Comparison of ENCODE assay signal across 28 mouse cellular contexts in the genomic region with DNA sequence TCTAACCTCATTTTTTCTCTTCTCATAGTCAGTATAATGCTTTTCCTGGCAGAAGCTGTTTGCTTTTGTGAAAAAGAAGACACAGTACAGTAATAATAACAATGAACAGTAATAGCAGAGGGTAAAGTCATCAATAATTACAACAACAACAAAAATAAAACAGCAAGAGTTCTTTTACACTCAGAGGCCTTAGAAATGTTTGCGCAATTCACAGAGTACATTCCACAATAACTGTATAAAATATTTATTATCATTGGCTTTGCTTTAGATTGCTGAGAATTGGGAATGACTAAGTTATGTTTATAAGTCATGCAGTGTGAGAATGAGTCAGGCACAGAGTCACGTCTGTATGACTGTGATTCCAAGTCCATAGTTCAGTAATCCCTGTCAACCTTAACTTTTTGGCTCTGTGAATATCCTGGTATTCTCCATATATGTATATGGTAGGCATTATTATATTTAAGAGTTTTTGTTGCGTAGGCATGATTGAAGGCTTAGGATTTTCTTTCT. TPM values are rescaled to one million over a fixed set of nuclear protein-coding genes. Genes with fewer than 3 reads are reported as not detected.
DNase-seq lines count a peak whose midpoint lies in the region; ATAC-seq and TF ChIP-seq lines count a peak whose summit lies in the region.
"Had no signal": no experiment of that assay in that cellular context is flagged by ENCODE, and none has a peak within 500 bp of the region (broad histone marks: within the 10 kb centered on the region; RNA-seq: fewer than 3 reads in every experiment).

No protein-coding gene starts in this region.

- no peaks in the 10 kb centered on the region for H3K9me3 ChIP-seq in kidney, postnatal 0 days (replicated peaks; ENCODE audit: low read length)
- H3K9me3 ChIP-seq in kidney, embryonic 15.5 days (replicated peaks) = no peaks in the 10 kb centered on the region
- H3K9me3 ChIP-seq in intestine, embryonic 15.5 days = no peaks in the 10 kb centered on the region
- no peaks in the 10 kb centered on the region for H3K9me3 ChIP-seq in heart, embryonic 10.5 days
- H3K9me3 ChIP-seq: embryonic facial prominence, embryonic 10.5 days; embryonic facial prominence, embryonic 12.5 days; forebrain, embryonic 10.5 days; forebrain, embryonic 12.5 days had no signal

- no peak overlapping the region for H3K4me3 ChIP-seq in kidney, postnatal 0 days (replicated peaks; ENCODE audit: low read depth, low read length)
- H3K4me3 ChIP-seq in kidney, embryonic 15.5 days (replicated peaks) = no peak overlapping the region
- H3K4me3 ChIP-seq in C2C12 (ENCODE audit: insufficient read depth, poor library complexity, severe bottlenecking) = no peak overlapping the region
- no peak overlapping the region for H3K4me3 ChIP-seq in myocyte
- H3K4me3 ChIP-seq in intestine, embryonic 15.5 days (replicated peaks) = no peak overlapping the region
- no peak overlapping the region for H3K4me3 ChIP-seq in heart, embryonic 10.5 days
- H3K4me3 ChIP-seq: embryonic facial prominence, embryonic 10.5 days; embryonic facial prominence, embryonic 12.5 days; erythroblast, embryonic 14.5 days; forebrain, embryonic 10.5 days; forebrain, embryonic 12.5 days had no signal

- no peak overlapping the region for H3K9ac ChIP-seq in kidney, postnatal 0 days (ENCODE audit: low read depth, low read length)
- H3K9ac ChIP-seq in kidney, embryonic 15.5 days = no peak overlapping the region
- H3K9ac ChIP-seq in intestine, embryonic 15.5 days = no peak overlapping the region
- H3K9ac ChIP-seq: embryonic facial prominence, embryonic 12.5 days; forebrain, embryonic 12.5 days had no signal

- H3ac ChIP-seq in C2C12 (ENCODE audit: control insufficient read depth, insufficient read length, low read depth) (no peak overlapping the region), myocyte (ENCODE audit: control insufficient read depth, insufficient read length) (no peak overlapping the region)

- no peaks in the 10 kb centered on the region for H3K79me3 ChIP-seq in C2C12 (ENCODE audit: low read depth)

- no peak overlapping the region for H3K4me2 ChIP-seq in kidney, postnatal 0 days (ENCODE audit: low read length)
- no peak overlapping the region for H3K4me2 ChIP-seq in kidney, embryonic 15.5 days
- no peak overlapping the region for H3K4me2 ChIP-seq in myocyte (ENCODE audit: low read depth)
- no peak overlapping the region for H3K4me2 ChIP-seq in intestine, embryonic 15.5 days (replicated peaks)
- H3K4me2 ChIP-seq: embryonic facial prominence, embryonic 12.5 days; forebrain, embryonic 12.5 days had no signal

- ATAC-seq in kidney, postnatal 0 days (replicated peaks; ENCODE audit: low FRiP score, low read depth) = no peak
- no peak for ATAC-seq in kidney, embryonic 15.5 days (replicated peaks; ENCODE audit: low FRiP score)
- ATAC-seq in intestine, embryonic 15.5 days = no peak
- ATAC-seq: activated CD4-positive, CD25-positive, alpha-beta regulatory T cell, adult 4 months; forebrain, embryonic 14.5 days; forebrain, embryonic 16.5 days; Patski had no signal

- H3K27ac ChIP-seq in kidney, postnatal 0 days = no peak overlapping the region
- H3K27ac ChIP-seq in kidney, embryonic 15.5 days = no peak overlapping the region
- no peak overlapping the region for H3K27ac ChIP-seq in intestine, embryonic 15.5 days
- no peak overlapping the region for H3K27ac ChIP-seq in heart, embryonic 10.5 days
- H3K27ac ChIP-seq: embryonic facial prominence, embryonic 10.5 days; embryonic facial prominence, embryonic 12.5 days; forebrain, embryonic 10.5 days; forebrain, embryonic 12.5 days had no signal

- H3K36me3 ChIP-seq in kidney, postnatal 0 days (ENCODE audit: insufficient read depth, low read length) = no peaks in the 10 kb centered on the region
- H3K36me3 ChIP-seq in kidney, embryonic 15.5 days = no peaks in the 10 kb centered on the region
- H3K36me3 ChIP-seq in C2C12 (ENCODE audit: control insufficient read depth, insufficient read depth) = no peaks in the 10 kb centered on the region
- no peaks in the 10 kb centered on the region for H3K36me3 ChIP-seq in myocyte (ENCODE audit: control insufficient read depth, insufficient read depth)
- no peaks in the 10 kb centered on the region for H3K36me3 ChIP-seq in intestine, embryonic 15.5 days
- no peaks in the 10 kb centered on the region for H3K36me3 ChIP-seq in heart, embryonic 10.5 days
- H3K36me3 ChIP-seq: embryonic facial prominence, embryonic 10.5 days; embryonic facial prominence, embryonic 12.5 days; forebrain, embryonic 10.5 days; forebrain, embryonic 12.5 days had no signal

- no peak for TF ChIP-seq POLR2A in myocyte (IDR thresholded peaks at IDR 0.05; ENCODE audit: insufficient read length, low read depth)

- no peaks in the 10 kb centered on the region for H3K27me3 ChIP-seq in kidney, postnatal 0 days (ENCODE audit: insufficient read depth, low read length)
- H3K27me3 ChIP-seq in kidney, embryonic 15.5 days = no peaks in the 10 kb centered on the region
- H3K27me3 ChIP-seq in C2C12 (ENCODE audit: control insufficient read depth, insufficient read depth, insufficient read length) (no peaks in the 10 kb centered on the region), myocyte (ENCODE audit: control insufficient read depth, insufficient read depth, insufficient read length) (no peaks in the 10 kb centered on the region)
- H3K27me3 ChIP-seq in intestine, embryonic 15.5 days (replicated peaks) = no peaks in the 10 kb centered on the region
- no peaks in the 10 kb centered on the region for H3K27me3 ChIP-seq in heart, embryonic 10.5 days (ENCODE audit: insufficient read depth, poor library complexity, severe bottlenecking)
- H3K27me3 ChIP-seq: embryonic facial prominence, embryonic 12.5 days; forebrain, embryonic 12.5 days; Patski had no signal

- DNase-seq in kidney, postnatal 0 days (ENCODE audit: low spot score) = peak; percentile 1
- peak; percentile 11 for DNase-seq in brain, adult 2 months (ENCODE audit: low read depth, low spot score)
- DNase-seq in embryo, embryonic 11 days = no peak
- no peak for DNase-seq in heart, embryonic 10.5 days (ENCODE audit: low spot score)
- DNase-seq: adrenal gland, adult 8-10 months; adrenal gland, postnatal 14 days; adrenal gland, postnatal 36 days; B cell, adult 2 months; cerebellum, adult 11 months; cerebellum, adult 18-20 months; cerebellum, adult 8-10 months; cerebellum, adult 9-11 months; cerebellum, postnatal 14 days; cerebellum, postnatal 36 days had no signal

- H3K79me2 ChIP-seq in C2C12 (ENCODE audit: control insufficient read depth, insufficient read depth) (no peaks in the 10 kb centered on the region), myocyte (ENCODE audit: control insufficient read depth, insufficient read depth) (no peaks in the 10 kb centered on the region)

- no peaks in the 10 kb centered on the region for H3K4me1 ChIP-seq in kidney, postnatal 0 days (replicated peaks; ENCODE audit: insufficient read depth, low read length)
- no peaks in the 10 kb centered on the region for H3K4me1 ChIP-seq in kidney, embryonic 15.5 days
- no peaks in the 10 kb centered on the region for H3K4me1 ChIP-seq in intestine, embryonic 15.5 days (replicated peaks)
- H3K4me1 ChIP-seq in heart, embryonic 10.5 days = no peaks in the 10 kb centered on the region
- H3K4me1 ChIP-seq: embryonic facial prominence, embryonic 10.5 days; embryonic facial prominence, embryonic 12.5 days; forebrain, embryonic 10.5 days; forebrain, embryonic 12.5 days had no signal

- WGBS in kidney, postnatal 0 days = 79% methylated on average over 3 of the region's 3 CpGs
- WGBS in kidney, embryonic 15.5 days = 82% methylated on average over 3 of the region's 3 CpGs
- WGBS in intestine, embryonic 15.5 days = 79% methylated on average over 3 of the region's 3 CpGs
- 88% methylated on average over 3 of the region's 3 CpGs for WGBS in heart, embryonic 10.5 days

- no peak for TF ChIP-seq CTCF in kidney, postnatal 0 days (IDR thresholded peaks at IDR 0.05; ENCODE audit: low read depth)
- no peak for TF ChIP-seq CTCF in C2C12 (IDR thresholded peaks at IDR 0.05; ENCODE audit: control insufficient read depth, insufficient read depth, insufficient read length)

TF ChIP-seq in C2C12, 6 proteins besides CTCF, POLR2A, EP300 and RAD21:
- TF ChIP-seq MAX (IDR thresholded peaks at IDR 0.05) = no peak
- peak; percentile 99 for TF ChIP-seq CEBPB (IDR thresholded peaks at IDR 0.05; ENCODE audit: low read depth)
- TF ChIP-seq FOSL1 (IDR thresholded peaks at IDR 0.05; ENCODE audit: insufficient read depth, low read length, poor library complexity, severe bottlenecking) = peak; percentile 76

TF ChIP-seq in myocyte, 11 proteins besides CTCF, POLR2A, EP300 and RAD21:
- TF ChIP-seq CEBPB (IDR thresholded peaks at IDR 0.05; ENCODE audit: insufficient read depth, poor library complexity, severe bottlenecking) = peak; percentile 94
- no peak for TF ChIP-seq MAX (IDR thresholded peaks at IDR 0.05; ENCODE audit: low read depth)

RNA-seq across cellular contexts. Expression of a gene that starts 23.6 kb away (rescaled TPM):
- 0.17 and 0.26 TPM in 2 replicates for polyA plus RNA-seq in kidney, postnatal 0 days (2015; fragmentation: Nextera tagmentation; extraction: Ambion mirVana)
- polyA plus RNA-seq in kidney, embryonic 15.5 days (2015; fragmentation: Nextera tagmentation; extraction: Ambion mirVana) = 0.14 TPM in 1 of 2 replicates, not detected in the other
- polyA plus RNA-seq in C2C12 (2012; fragmentation: generic; extraction: Trizol) (0.05 TPM), myocyte (2012; fragmentation: generic; extraction: Trizol) (0.44 TPM)
- polyA plus RNA-seq in intestine, embryonic 15.5 days (2015; fragmentation: Nextera tagmentation; extraction: Ambion mirVana) = not detected in 2 replicates
- polyA plus RNA-seq in heart, embryonic 10.5 days (2016; fragmentation: Nextera tagmentation; extraction: Ambion mirVana) = 0.09 and 0.30 TPM in 2 replicates
- polyA plus RNA-seq: brain, embryonic 14.5 days; embryonic facial prominence, embryonic 10.5 days; erythroblast, embryonic 14.5 days; forebrain, embryonic 10.5 days; forebrain, embryonic 12.5 days; forebrain, embryonic 16.5 days had no signal

Comparison
In these comparisons a context has a peak if more than half of its experiments do, and no peak if none do; other contexts are left out.
1. DNase-seq: peak in kidney, postnatal 0 days (single experiment) and brain, adult 2 months (single experiment); none in embryo, embryonic 11 days (single experiment) and heart, embryonic 10.5 days (single experiment).